In the genomic region with DNA sequence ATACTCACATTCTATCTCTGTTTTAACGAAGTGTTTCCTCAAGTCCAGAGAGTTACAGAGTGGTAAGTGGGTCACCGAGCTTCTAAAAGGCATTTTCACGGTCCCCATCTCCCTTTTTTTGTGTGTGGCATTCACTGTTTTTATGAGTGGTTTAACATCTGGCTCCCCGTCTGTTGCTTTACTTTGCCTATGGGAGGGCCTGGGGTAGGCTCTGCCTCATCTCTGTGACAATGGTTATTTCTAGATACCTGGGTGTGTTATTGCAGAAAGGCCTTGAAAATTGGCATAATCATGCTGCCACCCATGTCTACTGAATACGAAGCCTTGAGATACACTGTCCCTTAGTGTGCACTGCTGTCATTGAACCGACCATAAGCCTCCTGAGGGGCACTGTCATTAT, we compare ENCODE assay signal across 13 mouse cellular contexts.
"Had no signal": no experiment of that assay in that cellular context is flagged by ENCODE, and none has a peak within 500 bp of the region (broad histone marks: within the 10 kb centered on the region; RNA-seq: fewer than 3 reads in every experiment).

No protein-coding gene starts in this region.

- ATAC-seq: midbrain, embryonic 16.5 days had no signal

- DNase-seq: lung, adult 18-20 months; lung, embryonic 14.5 days; lung, postnatal 10 days; lung, postnatal 4 days; midbrain, embryonic 14.5 days; retina, postnatal 1 day; right cerebral cortex, postnatal 14 days; right cerebral cortex, postnatal 4 days; spleen, adult 18-20 months; thymus, adult 2 months; thymus, postnatal 25 days; thymus, postnatal 4 days had no signal
